Mouse (Mus musculus): Measurements from ENCODE around the gene Tmc8. TPM values are rescaled to one million over a fixed set of nuclear protein-coding genes. Genes with fewer than 3 reads are reported as not detected.
"Not testable (repeated sequence)": the region's sequence is repeated elsewhere in the genome, so short reads cannot be mapped to it uniquely, and the experiment has no call there.

The Tmc8 gene
- polyA plus RNA-seq, 1 experiment from 2014 or later = 1.6 TPM

DNA sequence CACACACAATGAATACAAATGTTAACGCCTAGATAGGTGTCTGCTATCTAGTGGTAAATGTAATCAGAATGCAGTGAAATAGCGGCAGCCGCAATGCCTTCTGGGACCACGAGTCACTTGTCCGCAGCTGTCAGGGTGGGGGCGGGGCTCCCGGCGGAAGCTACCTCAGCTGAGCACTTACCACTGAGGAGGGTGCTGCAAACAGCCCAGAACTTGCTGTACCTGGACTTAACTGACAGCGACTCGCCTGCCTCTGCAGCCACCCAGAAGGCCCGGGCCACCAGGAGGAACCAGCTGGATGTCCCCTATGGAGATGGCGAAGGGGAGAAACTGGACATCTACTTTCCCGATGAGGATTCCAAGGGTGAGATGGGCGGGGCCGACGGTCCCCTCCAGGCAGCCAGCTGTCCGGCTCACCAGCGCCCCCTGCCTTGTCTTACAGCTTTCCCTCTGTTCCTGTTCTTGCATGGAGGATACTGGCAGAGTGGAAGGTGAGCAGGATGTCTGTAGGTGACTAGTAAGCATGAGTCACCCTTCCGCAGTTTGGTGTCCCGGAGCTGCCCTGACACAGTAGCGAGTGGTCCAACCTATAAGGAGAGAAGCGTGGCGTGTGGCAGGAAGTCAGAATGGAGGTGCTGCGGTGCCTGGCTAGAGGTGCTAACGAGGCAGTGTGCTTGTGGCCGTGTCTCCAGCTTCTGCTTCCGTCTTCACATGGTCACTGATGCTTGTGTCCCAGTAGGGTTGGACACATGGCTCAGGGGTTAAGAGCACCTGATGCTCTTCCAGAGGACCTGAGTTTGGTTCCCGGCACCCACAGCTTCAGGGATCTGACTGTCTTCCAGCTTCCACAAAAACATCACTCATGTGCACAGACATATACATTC, 50.5 kb downstream of the Tmc8 start:
- 27% methylated on average over 28 of the region's 28 CpGs for WGBS
- no peaks in the 10 kb centered on the region for H3K27me3 ChIP-seq (ENCODE audit: control insufficient read depth, insufficient read depth, low read length)
- H3K36me3 ChIP-seq (ENCODE audit: control insufficient read depth, insufficient read depth, low read length) = no peaks in the 10 kb centered on the region
- no peak overlapping the region for H3K27ac ChIP-seq (replicated peaks in 1 of 2; ENCODE audit: control insufficient read depth in 1 of 2, insufficient read depth in 1 of 2, low read depth in 2 of 2, low read length in 2 of 2)
- H3K4me1 ChIP-seq (ENCODE audit: control insufficient read depth in 2 of 2, insufficient read depth in 2 of 2, low read length in 2 of 2) = peaks cover 38 to 40% of the 10 kb centered on the region in 2 experiments
- ATAC-seq (ENCODE audit: insufficient number of reproducible peaks, insufficient read depth, low FRiP score, low read depth) = no peak
- no peak overlapping the region for H3K9ac ChIP-seq (ENCODE audit: low read length)
- H3K9me3 ChIP-seq (ENCODE audit: control insufficient read depth, low read length) = no peaks in the 10 kb centered on the region
- H3K4me3 ChIP-seq (ENCODE audit: control insufficient read depth in 1 of 2, insufficient read depth in 1 of 2, low read depth in 1 of 2, low read length in 2 of 2) = peak overlapping the region; percentile 15 to 26; a peak in 3 of 4 replicates
- H3K4me2 ChIP-seq (ENCODE audit: low read length) = peak overlapping the region; percentile 47

- H3K4me3 ChIP-seq (ENCODE audit: control insufficient read depth in 1 of 2, insufficient read depth in 1 of 2, low read depth in 1 of 2, low read length in 2 of 2); H3K4me2 ChIP-seq (ENCODE audit: low read length); H3K27ac ChIP-seq (replicated peaks in 1 of 2; ENCODE audit: control insufficient read depth in 1 of 2, insufficient read depth in 1 of 2, low read depth in 2 of 2, low read length in 2 of 2); H3K36me3 ChIP-seq (ENCODE audit: control insufficient read depth, insufficient read depth, low read length); H3K9me3 ChIP-seq (ENCODE audit: control insufficient read depth, low read length); H3K27me3 ChIP-seq (ENCODE audit: control insufficient read depth, insufficient read depth, low read length); ATAC-seq (ENCODE audit: insufficient number of reproducible peaks, insufficient read depth, low FRiP score, low read depth); H3K9ac ChIP-seq (ENCODE audit: low read length): not testable (repeated sequence)
- peaks cover 29 to 31% of the 10 kb centered on the region in 2 experiments for H3K4me1 ChIP-seq (ENCODE audit: control insufficient read depth in 2 of 2, insufficient read depth in 2 of 2, low read length in 2 of 2)
- 90% methylated on average over 4 of the region's 6 CpGs for WGBS
Measured at GRCm38 (mm10) chr11:117833509-117833908, 51.6 kb downstream of the Tmc8 start.

- no peak overlapping the region for H3K27ac ChIP-seq (replicated peaks in 1 of 2; ENCODE audit: control insufficient read depth in 1 of 2, insufficient read depth in 1 of 2, low read depth in 2 of 2, low read length in 2 of 2)
- no peaks in the 10 kb centered on the region for H3K27me3 ChIP-seq (ENCODE audit: control insufficient read depth, insufficient read depth, low read length)
- ATAC-seq (ENCODE audit: insufficient number of reproducible peaks, insufficient read depth, low FRiP score, low read depth) = no peak
- no peaks in the 10 kb centered on the region for H3K36me3 ChIP-seq (ENCODE audit: control insufficient read depth, insufficient read depth, low read length)
- no peak overlapping the region for H3K4me2 ChIP-seq (ENCODE audit: low read length)
- H3K4me1 ChIP-seq (ENCODE audit: control insufficient read depth in 2 of 2, insufficient read depth in 2 of 2, low read length in 2 of 2) = peaks cover 26 to 27% of the 10 kb centered on the region in 2 experiments
- WGBS = 84% methylated on average over 8 of the region's 8 CpGs
- no peak overlapping the region for H3K9ac ChIP-seq (ENCODE audit: low read length)
- no peak overlapping the region for H3K4me3 ChIP-seq (ENCODE audit: control insufficient read depth in 1 of 2, insufficient read depth in 1 of 2, low read depth in 1 of 2, low read length in 2 of 2)
- H3K9me3 ChIP-seq (ENCODE audit: control insufficient read depth, low read length) = no peaks in the 10 kb centered on the region
Measured at GRCm38 (mm10) chr11:117834086-117834485, 52.2 kb downstream of the Tmc8 start.

DNA sequence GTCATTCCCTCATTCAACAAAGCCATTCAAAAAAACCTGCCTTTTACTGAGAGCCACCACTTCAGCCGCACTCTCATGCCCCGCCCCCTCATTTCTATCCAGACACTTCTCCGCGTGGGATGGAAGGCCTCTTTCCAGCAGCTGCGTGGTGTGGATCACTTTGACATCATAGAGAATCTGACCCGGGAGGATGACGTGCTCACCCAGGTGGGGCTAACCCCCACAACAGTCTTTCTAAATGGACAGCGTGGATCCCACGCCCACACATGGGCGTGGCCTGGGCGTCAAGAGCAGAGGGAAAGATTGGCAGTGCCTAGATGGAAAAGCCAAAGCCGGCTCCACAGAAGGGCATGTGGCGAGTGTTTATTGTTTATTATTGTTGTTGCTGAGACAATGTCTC, 54.4 kb downstream of the Tmc8 start:
- no peaks in the 10 kb centered on the region for H3K27me3 ChIP-seq (ENCODE audit: control insufficient read depth, insufficient read depth, low read length)
- no peak for ATAC-seq (ENCODE audit: insufficient number of reproducible peaks, insufficient read depth, low FRiP score, low read depth)
- no peaks in the 10 kb centered on the region for H3K9me3 ChIP-seq (ENCODE audit: control insufficient read depth, low read length)
- H3K4me3 ChIP-seq (ENCODE audit: control insufficient read depth in 1 of 2, insufficient read depth in 1 of 2, low read depth in 1 of 2, low read length in 2 of 2) = peak overlapping the region in 1 of 2 experiments; percentile 17; a peak in 1 of 4 replicates
- no peak overlapping the region for H3K27ac ChIP-seq (replicated peaks in 1 of 2; ENCODE audit: control insufficient read depth in 1 of 2, insufficient read depth in 1 of 2, low read depth in 2 of 2, low read length in 2 of 2)
- WGBS = 22% methylated on average over 13 of the region's 13 CpGs
- H3K4me1 ChIP-seq (ENCODE audit: control insufficient read depth in 2 of 2, insufficient read depth in 2 of 2, low read length in 2 of 2) = peaks cover 10 to 13% of the 10 kb centered on the region in 2 experiments; a peak in 3 of 4 replicates
- H3K4me2 ChIP-seq (ENCODE audit: low read length) = peak overlapping the region; percentile 59
- H3K36me3 ChIP-seq (ENCODE audit: control insufficient read depth, insufficient read depth, low read length) = no peaks in the 10 kb centered on the region
- no peak overlapping the region for H3K9ac ChIP-seq (ENCODE audit: low read length)

GRCm38 (mm10) chr11:117838572-117838971, 56.7 kb downstream of the Tmc8 start:
- H3K9ac ChIP-seq (ENCODE audit: low read length) = peak overlapping the region; percentile 16; the same call in 1 of the 2 replicates
- no peak overlapping the region for H3K4me2 ChIP-seq (ENCODE audit: low read length)
- peaks cover 4 to 13% of the 10 kb centered on the region in 2 experiments; a peak in 3 of 4 replicates for H3K4me1 ChIP-seq (ENCODE audit: control insufficient read depth in 2 of 2, insufficient read depth in 2 of 2, low read length in 2 of 2)
- peak overlapping the region in 1 of 2 experiments; percentile 33; a peak in 2 of 4 replicates for H3K27ac ChIP-seq (replicated peaks in 1 of 2; ENCODE audit: control insufficient read depth in 1 of 2, insufficient read depth in 1 of 2, low read depth in 2 of 2, low read length in 2 of 2)
- H3K4me3 ChIP-seq (ENCODE audit: control insufficient read depth in 1 of 2, insufficient read depth in 1 of 2, low read depth in 1 of 2, low read length in 2 of 2) = no peak overlapping the region
- no peaks in the 10 kb centered on the region for H3K9me3 ChIP-seq (ENCODE audit: control insufficient read depth, low read length)
- H3K36me3 ChIP-seq (ENCODE audit: control insufficient read depth, insufficient read depth, low read length) = no peaks in the 10 kb centered on the region
- H3K27me3 ChIP-seq (ENCODE audit: control insufficient read depth, insufficient read depth, low read length) = no peaks in the 10 kb centered on the region
- 67% methylated on average over 2 of the region's 2 CpGs for WGBS
- no peak for ATAC-seq (ENCODE audit: insufficient number of reproducible peaks, insufficient read depth, low FRiP score, low read depth)

DNA sequence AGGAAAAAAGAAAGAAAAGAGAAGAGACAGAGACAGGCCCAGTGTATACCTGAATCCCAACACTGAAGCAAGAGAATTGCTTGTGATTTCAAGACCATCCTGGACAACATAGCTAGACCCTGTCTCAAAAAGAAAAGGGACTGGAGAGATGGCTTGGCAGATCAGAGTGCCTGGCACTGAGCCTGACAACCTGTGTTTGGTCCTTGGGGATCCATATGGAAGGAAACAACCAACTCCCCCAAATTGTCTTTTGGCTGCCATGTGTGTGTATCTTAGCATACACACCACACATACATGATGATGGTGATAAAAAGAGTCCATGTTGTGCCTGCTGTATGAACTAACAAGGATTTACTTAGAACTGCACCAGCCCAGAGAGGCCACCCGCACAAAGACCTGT, 57.1 kb downstream of the Tmc8 start:
- no peaks in the 10 kb centered on the region for H3K27me3 ChIP-seq (ENCODE audit: control insufficient read depth, insufficient read depth, low read length)
- H3K9me3 ChIP-seq (ENCODE audit: control insufficient read depth, low read length) = no peaks in the 10 kb centered on the region
- no peak overlapping the region for H3K4me3 ChIP-seq (ENCODE audit: control insufficient read depth in 1 of 2, insufficient read depth in 1 of 2, low read depth in 1 of 2, low read length in 2 of 2)
- WGBS = 74% methylated on average over 1 of the region's 1 CpGs
- H3K27ac ChIP-seq (replicated peaks in 1 of 2; ENCODE audit: control insufficient read depth in 1 of 2, insufficient read depth in 1 of 2, low read depth in 2 of 2, low read length in 2 of 2) = peak overlapping the region in 1 of 2 experiments; percentile 33; a peak in 1 of 4 replicates
- H3K4me1 ChIP-seq (ENCODE audit: control insufficient read depth in 2 of 2, insufficient read depth in 2 of 2, low read length in 2 of 2) = peaks cover 4 to 13% of the 10 kb centered on the region in 2 experiments; a peak in 3 of 4 replicates
- ATAC-seq (ENCODE audit: insufficient number of reproducible peaks, insufficient read depth, low FRiP score, low read depth) = no peak
- H3K36me3 ChIP-seq (ENCODE audit: control insufficient read depth, insufficient read depth, low read length) = no peaks in the 10 kb centered on the region
- H3K9ac ChIP-seq (ENCODE audit: low read length) = no peak overlapping the region
- H3K4me2 ChIP-seq (ENCODE audit: low read length) = no peak overlapping the region

DNA sequence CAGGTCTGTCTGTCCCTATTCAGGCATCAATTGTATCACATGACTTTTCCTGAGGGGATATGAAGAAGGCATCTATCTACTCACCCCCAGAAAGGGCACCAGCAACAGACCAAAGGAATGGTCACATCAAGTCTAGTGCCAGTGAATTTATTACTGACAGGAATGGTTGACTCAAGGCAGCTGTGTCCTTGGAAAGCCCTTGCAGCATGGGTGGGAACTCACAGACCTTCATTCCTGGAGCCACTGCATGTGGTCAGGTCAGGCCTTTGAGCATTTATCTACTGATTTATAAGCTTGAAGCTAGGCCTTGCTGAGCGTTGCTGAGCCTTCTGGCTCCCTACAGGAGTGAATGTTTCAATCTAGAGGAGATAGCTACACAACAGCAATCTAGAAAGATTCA, 59.0 kb downstream of the Tmc8 start:
- H3K27ac ChIP-seq (replicated peaks in 1 of 2; ENCODE audit: control insufficient read depth in 1 of 2, insufficient read depth in 1 of 2, low read depth in 2 of 2, low read length in 2 of 2) = peak overlapping the region; percentile 35 to 44
- H3K27me3 ChIP-seq (ENCODE audit: control insufficient read depth, insufficient read depth, low read length) = no peaks in the 10 kb centered on the region
- no peaks in the 10 kb centered on the region for H3K36me3 ChIP-seq (ENCODE audit: control insufficient read depth, insufficient read depth, low read length)
- peaks cover 4 to 13% of the 10 kb centered on the region in 2 experiments; a peak in 3 of 4 replicates for H3K4me1 ChIP-seq (ENCODE audit: control insufficient read depth in 2 of 2, insufficient read depth in 2 of 2, low read length in 2 of 2)
- WGBS = 26% methylated on average over 1 of the region's 1 CpGs
- no peak overlapping the region for H3K4me2 ChIP-seq (ENCODE audit: low read length)
- no peak overlapping the region for H3K9ac ChIP-seq (ENCODE audit: low read length)
- no peak overlapping the region for H3K4me3 ChIP-seq (ENCODE audit: control insufficient read depth in 1 of 2, insufficient read depth in 1 of 2, low read depth in 1 of 2, low read length in 2 of 2)
- no peak for ATAC-seq (ENCODE audit: insufficient number of reproducible peaks, insufficient read depth, low FRiP score, low read depth)
- no peaks in the 10 kb centered on the region for H3K9me3 ChIP-seq (ENCODE audit: control insufficient read depth, low read length)
